Mouse (Mus musculus) heart, postnatal 14 days (tissue): Measurements from ENCODE around the gene Krt8. TPM values are rescaled to one million over a fixed set of nuclear protein-coding genes. Genes with fewer than 3 reads are reported as not detected.

ENCODE experiments used
- DNase-seq, 2 experiments: peaks; one replicate each; pipeline ENCODE4 v3.0.0; 2021 to 2022
- intact Hi-C: fragments of 180-260 bp; cut with DNase I; formaldehyde crosslinking; loops from one replicate; pipeline ENCODE4 v1.15.1; 2025
- total RNA-seq, 2 experiments: library from RNA; stranded (reverse); gene quantifications; 2 replicates each; pipeline ENCODE4 v1.2.3; 2021

The Krt8 gene
- total RNA-seq, 2 experiments from 2014 or later = 4.2 to 7.0 TPM

- intact Hi-C loops = no loop called here
- DNase-seq = peak; percentile 96 to 98
Measured at GRCm38 (mm10) chr15:101977043-101977726, 27.1 kb downstream of the Krt8 start.

GRCm38 (mm10) chr15:101976641-101977040, 27.6 kb downstream of the Krt8 start:
- DNase-seq = no peak
- intact Hi-C loops = no loop called here

GRCm38 (mm10) chr15:101976023-101976422, 28.3 kb downstream of the Krt8 start:
- intact Hi-C loops = no loop called here
- DNase-seq = peak; percentile 57

- intact Hi-C loops = loop anchor here (2.0 to 5.0 kb wide), 3 partner anchors 72 to 647 kb away; no protein-coding TSS in a partner anchor
- DNase-seq = no peak
Measured at GRCm38 (mm10) chr15:101974083-101974845, 30.0 kb downstream of the Krt8 start.

GRCm38 (mm10) chr15:101973414-101974077, 30.7 kb downstream of the Krt8 start:
- DNase-seq = peak; percentile 94 to 98
- intact Hi-C loops = loop anchor here (1.0 to 5.0 kb wide), 5 partner anchors 71 to 647 kb away; no protein-coding TSS in a partner anchor

GRCm38 (mm10) chr15:101970536-101970935, 33.7 kb downstream of the Krt8 start:
- intact Hi-C loops = loop anchor here (5.0 kb wide), 2 partner anchors 68 to 433 kb away; no protein-coding TSS in a partner anchor
- peak; percentile 56 to 75 for DNase-seq

- DNase-seq = peak in 1 of 2 experiments; percentile 29
Measured at GRCm38 (mm10) chr15:101966808-101967207, 37.5 kb downstream of the Krt8 start.

GRCm38 (mm10) chr15:101958891-101959290, 45.4 kb downstream of the Krt8 start:
- intact Hi-C loops = no loop called here
- DNase-seq = no peak

More at GRCm38 (mm10) chr15:101966808-101967207, 37.5 kb downstream of the Krt8 start:
- intact Hi-C loops = no loop called here

- no peak for DNase-seq
- intact Hi-C loops = no loop called here
Measured at GRCm38 (mm10) chr15:101954187-101954586, 50.1 kb downstream of the Krt8 start, which contains the start of gene Krt78. Gene Krt78 (minus strand): TSS chr15:101954287.

GRCm38 (mm10) chr15:101952733-101953474, 51.4 kb downstream of the Krt8 start:
- intact Hi-C loops = no loop called here
- DNase-seq = no peak

Other genes starting within 250 kb of the Krt8 start
- not detected for gene Krt72, start 218.0 kb downstream of the Krt8 start, total RNA-seq
- not detected for gene Krt73, start 202.1 kb downstream of the Krt8 start, total RNA-seq
- not detected for gene Krt2, start 186.3 kb downstream of the Krt8 start, total RNA-seq
- gene Krt1, start 153.7 kb downstream of the Krt8 start, total RNA-seq = under 1 TPM in 1 of 2 experiments, not detected in 1; 0.07 TPM
- not detected for gene Krt77, start 134.8 kb downstream of the Krt8 start, total RNA-seq
- not detected for gene Krt76, start 111.6 kb downstream of the Krt8 start, total RNA-seq
- not detected for gene Krt4, start 79.7 kb downstream of the Krt8 start, total RNA-seq
- under 1 TPM; 0.26 to 0.34 TPM for gene Krt79, start 64.2 kb downstream of the Krt8 start, total RNA-seq
- not detected for gene Krt78, start 50.2 kb downstream of the Krt8 start, total RNA-seq
- gene Krt18, start 23.7 kb upstream of the Krt8 start, total RNA-seq = 10 to 100 TPM in 1 of 2 experiments, 1 to 10 TPM in 1; 4.9 to 10.4 TPM
- gene Eif4b, start 69.3 kb upstream of the Krt8 start, total RNA-seq = 100 to 1,000 TPM; 130 to 147 TPM
- gene Tns2, start 95.9 kb upstream of the Krt8 start, total RNA-seq = 100 to 1,000 TPM; 119 to 121 TPM
- gene Spryd3, start 131.8 kb upstream of the Krt8 start, total RNA-seq = 10 to 100 TPM; 14.0 to 17.5 TPM
- 10 to 100 TPM; 42.0 to 51.8 TPM for gene Igfbp6, start 139.9 kb upstream of the Krt8 start, total RNA-seq
- gene Soat2, start 146.0 kb upstream of the Krt8 start, total RNA-seq = under 1 TPM in 1 of 2 experiments, not detected in 1; 0.17 TPM
- 10 to 100 TPM; 41.8 to 47.1 TPM for gene Zfp740, start 198.8 kb upstream of the Krt8 start, total RNA-seq
- 10 to 100 TPM; 21.3 to 23.7 TPM for gene Csad, start 200.2 kb upstream of the Krt8 start, total RNA-seq
- gene Itgb7, start 227.5 kb upstream of the Krt8 start, total RNA-seq = 1 to 10 TPM; 1.5 to 1.8 TPM